Mouse (Mus musculus) MEL (cell line): ENCODE results near the gene Cd59a.
"Not testable (repeated sequence)": the region's sequence is repeated elsewhere in the genome, so short reads cannot be mapped to it uniquely, and the experiment has no call there.

Experiments used
- CHD2 ChIP-seq: IDR thresholded peaks from 2 replicates; pipeline ENCODE4 v1.6.1; 2011; ENCODE audit warnings: low read length, improper control_type of control experiment
- CTCF ChIP-seq, 3 experiments: IDR thresholded peaks in 2 of 3; conservative IDR thresholded peaks in 1 of 3; 2 replicates each; pipeline ENCODE4 v1.5.1; 2011 to 2012; ENCODE audit warnings: low read length in 3 of 3, low read depth in 2 of 3, mild to moderate bottlenecking in 2 of 3, improper control_type of control experiment in 1 of 3, inconsistent platforms in 1 of 3, mixed read lengths in 1 of 3, moderate library complexity in 1 of 3; ENCODE audit not compliant: control insufficient read depth in 1 of 3, insufficient read depth in 1 of 3, poor library complexity in 1 of 3, severe bottlenecking in 1 of 3
- EP300 ChIP-seq, 2 experiments: IDR thresholded peaks; 2 replicates each; pipeline ENCODE4 v1.6.1; 2011; ENCODE audit warnings: improper control_type of control experiment in 2 of 2, low read length in 2 of 2, low read depth in 1 of 2, mild to moderate bottlenecking in 1 of 2
- ETS1 ChIP-seq: IDR thresholded peaks from 2 replicates; pipeline ENCODE4 v1.6.1; 2012; ENCODE audit warnings: low read depth, mild to moderate bottlenecking, inconsistent platforms, low read length, improper control_type of control experiment, moderate library complexity
- GATA1 ChIP-seq: IDR thresholded peaks from 2 replicates; pipeline ENCODE4 v1.6.1; 2011; ENCODE audit warnings: low read depth, low read length, improper control_type of control experiment
- MXI1 ChIP-seq: IDR thresholded peaks from 2 replicates; pipeline ENCODE4 v1.6.1; 2011; ENCODE audit warnings: mild to moderate bottlenecking, low read depth, low read length, improper control_type of control experiment
- POLR2A ChIP-seq, 2 experiments: IDR thresholded peaks; 2 replicates each; pipeline ENCODE4 v1.6.1; 2011 to 2012; ENCODE audit warnings: low read length in 2 of 2, mild to moderate bottlenecking in 2 of 2, control low read depth in 1 of 2, improper control_type of control experiment in 1 of 2, low read depth in 1 of 2, moderate library complexity in 1 of 2; ENCODE audit not compliant: control insufficient read depth in 1 of 2, insufficient read depth in 1 of 2, poor library complexity in 1 of 2
- POLR2AphosphoS5 ChIP-seq: IDR thresholded peaks from 2 replicates; pipeline ENCODE4 v1.6.1; 2012; ENCODE audit warnings: low read depth, borderline replicate concordance, mild to moderate bottlenecking, inconsistent platforms, low read length, moderate library complexity, mixed read lengths
- RAD21 ChIP-seq: IDR thresholded peaks from 2 replicates; pipeline ENCODE4 v1.6.1; 2011; ENCODE audit warnings: mild to moderate bottlenecking, low read depth, low read length, improper control_type of control experiment
- RCOR1 ChIP-seq: IDR thresholded peaks from 2 replicates; pipeline ENCODE4 v1.6.1; 2012; ENCODE audit warnings: low read depth, mild to moderate bottlenecking, inconsistent platforms, low read length, improper control_type of control experiment
- USF1 ChIP-seq: IDR thresholded peaks from 2 replicates; pipeline ENCODE4 v1.6.1; 2014; ENCODE audit warnings: low read depth, mild to moderate bottlenecking, inconsistent platforms, low read length, improper control_type of control experiment, moderate library complexity
- ZMIZ1 ChIP-seq: IDR thresholded peaks from 2 replicates; pipeline ENCODE4 v1.6.1; 2012; ENCODE audit warnings: low read depth, mild to moderate bottlenecking, inconsistent platforms, low read length, improper control_type of control experiment, moderate library complexity
- ZNF384 ChIP-seq: IDR thresholded peaks from 2 replicates; pipeline ENCODE4 v1.6.1; 2012; ENCODE audit warnings: low read depth, mild to moderate bottlenecking, inconsistent platforms, low read length, improper control_type of control experiment

DNA sequence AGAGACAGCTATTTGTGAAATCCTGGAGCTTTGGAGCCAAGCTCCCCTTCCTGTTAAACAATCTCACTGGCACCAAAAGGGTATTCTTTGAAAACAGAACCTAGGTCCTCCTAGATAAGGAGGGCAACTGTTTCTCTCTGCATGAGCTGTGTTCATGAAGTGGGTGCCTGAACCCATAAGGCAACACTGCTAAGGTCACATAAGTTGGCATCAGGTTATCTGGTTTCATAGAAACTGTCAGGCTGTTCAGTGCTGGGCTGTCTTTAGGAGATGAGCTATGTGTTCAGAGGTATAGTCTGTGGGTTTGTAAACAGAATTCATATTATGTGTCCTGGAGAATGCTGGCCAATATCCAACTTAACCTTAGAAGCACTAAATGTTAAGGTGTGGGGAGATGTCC lies 21.6 kb downstream of the Cd59a start:
- not testable (repeated sequence) for TF ChIP-seq CTCF (IDR thresholded peaks at IDR 0.05 in 2 of 3, conservative IDR thresholded peaks at IDR 0.05 in 1 of 3; ENCODE audit: control insufficient read depth in 1 of 3, insufficient read depth in 1 of 3, low read depth in 2 of 3, low read length in 3 of 3, poor library complexity in 1 of 3, severe bottlenecking in 1 of 3); MXI1; EP300 (IDR thresholded peaks at IDR 0.05; ENCODE audit: low read depth in 1 of 2, low read length in 2 of 2); POLR2AphosphoS5; ETS1; GATA1; RCOR1; ZMIZ1; ZNF384; RAD21; CHD2; USF1; POLR2A (IDR thresholded peaks at IDR 0.05; ENCODE audit: control insufficient read depth in 1 of 2, insufficient read depth in 1 of 2, low read depth in 1 of 2, low read length in 2 of 2, poor library complexity in 1 of 2)
